Mouse (Mus musculus) testis, adult 2 months (tissue): ENCODE data around the gene Hoxa10. TPM values are rescaled to one million over a fixed set of nuclear protein-coding genes. Genes with fewer than 3 reads are reported as not detected.
A peak's percentile ranks its signal among the peaks of the same experiment; 100 is the strongest.

Source experiments
- H3K27ac ChIP-seq: fragments of 200-500 bp; 2 replicates; pipeline ENCODE4 v1.5.1; 2012; ENCODE audit warnings: low read depth, low read length; ENCODE audit not compliant: control insufficient read depth, insufficient read depth
- H3K27me3 ChIP-seq: fragments of 200-500 bp; 2 replicates; pipeline ENCODE4 v1.6.1; 2012; ENCODE audit warnings: mild to moderate bottlenecking, low read length, moderate library complexity; ENCODE audit not compliant: control insufficient read depth, insufficient read depth
- H3K36me3 ChIP-seq: fragments of 200-500 bp; 2 replicates; pipeline ENCODE4 v1.6.1; 2012; ENCODE audit warnings: mild to moderate bottlenecking, low read length; ENCODE audit not compliant: control insufficient read depth, insufficient read depth
- H3K4me1 ChIP-seq: fragments of 200-500 bp; 2 replicates; pipeline ENCODE4 v1.6.1; 2012; ENCODE audit warnings: low read length; ENCODE audit not compliant: control insufficient read depth, insufficient read depth
- H3K4me3 ChIP-seq: fragments of 200-500 bp; 2 replicates; pipeline ENCODE4 v1.5.1; 2012; ENCODE audit warnings: low read depth, mild to moderate bottlenecking, low read length, moderate library complexity, mixed read lengths; ENCODE audit not compliant: control insufficient read depth
- CTCF ChIP-seq: fragments of 200-500 bp; IDR thresholded peaks from 2 replicates; pipeline ENCODE4 v1.5.1; 2012; ENCODE audit warnings: low read depth, mild to moderate bottlenecking, inconsistent platforms, low read length, moderate library complexity; ENCODE audit not compliant: control insufficient read depth, insufficient read depth, insufficient replicate concordance
- POLR2A ChIP-seq: fragments of 200-500 bp; IDR thresholded peaks from 2 replicates; pipeline ENCODE4 v1.6.1; 2012; ENCODE audit warnings: low read depth, mild to moderate bottlenecking, inconsistent platforms, low read length, moderate library complexity; ENCODE audit not compliant: control insufficient read depth
- polyA plus RNA-seq: library from polyadenylated mRNA; depleted of rRNA; stranded (reverse); fragments of >200 nt; gene quantifications from 2 replicates; pipeline ENCODE4 v1.2.3, GENCODE M21; 2012

The Hoxa10 gene
- polyA plus RNA-seq, 1 experiment = 0.19 TPM

- Histone ChIP-seq H3K27me3 (peaks cover 18% of the 10 kb centered on the region), H3K4me1 (peaks cover 26% of the 10 kb centered on the region), H3K36me3 (no peaks in the 10 kb centered on the region), H3K4me3 (no peak overlapping the region), H3K27ac (no peak overlapping the region)
- TF ChIP-seq CTCF (no peak), POLR2A (no peak)
Observed at GRCm38 (mm10) chr6:52206882-52207683, 33.6 kb downstream of the Hoxa10 start.

DNA sequence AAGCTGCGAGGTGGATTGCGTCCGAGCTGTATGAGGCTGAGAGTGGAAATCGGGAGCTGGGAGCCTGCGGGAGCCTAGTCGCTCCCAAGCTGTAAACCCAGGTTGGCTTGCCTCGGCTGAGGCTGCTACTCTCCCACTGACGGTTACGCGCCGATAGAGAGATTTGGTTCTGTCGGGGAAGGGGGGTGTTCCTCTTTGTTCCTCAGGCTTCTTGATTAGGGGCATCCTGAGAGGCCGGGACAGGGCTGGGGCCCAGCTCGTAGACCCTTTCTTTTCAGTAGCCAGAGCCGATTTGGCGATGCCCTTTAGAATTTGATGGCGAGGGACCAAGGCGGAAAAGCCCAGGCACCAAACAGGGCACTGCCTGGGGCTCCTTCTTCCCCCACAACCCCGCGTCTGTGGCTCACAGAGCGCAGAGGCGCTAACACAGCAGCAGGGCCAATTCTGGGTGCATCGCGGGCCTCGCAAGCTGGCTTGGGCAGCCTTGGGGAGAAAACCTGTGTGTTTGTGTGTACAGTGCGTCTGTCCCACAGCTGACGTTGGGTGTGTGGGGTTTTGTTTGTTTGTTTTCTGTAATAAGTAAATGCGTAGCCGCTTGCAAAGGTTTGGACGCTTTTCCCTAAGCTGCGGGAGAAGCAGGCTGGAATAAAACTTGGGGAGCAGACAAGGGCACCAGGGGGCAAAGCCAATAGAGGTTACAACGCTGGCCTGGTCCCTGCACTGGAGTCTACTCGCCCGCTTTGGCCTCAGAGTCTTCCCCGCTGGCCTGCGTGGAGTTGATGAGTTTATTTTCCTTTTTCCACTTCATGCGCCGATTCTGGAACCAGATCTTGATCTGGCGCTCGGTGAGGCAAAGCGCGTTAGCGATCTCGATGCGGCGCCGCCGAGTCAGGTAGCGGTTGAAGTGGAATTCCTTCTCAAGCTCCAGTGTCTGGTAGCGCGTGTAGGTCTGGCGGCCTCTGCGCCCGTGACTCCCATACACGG, 34.7 kb downstream of the Hoxa10 start:
- peaks cover 16% of the 10 kb centered on the region for H3K27me3 ChIP-seq
- no peaks in the 10 kb centered on the region for H3K36me3 ChIP-seq
- no peak overlapping the region for H3K4me3 ChIP-seq
- peaks cover 26% of the 10 kb centered on the region for H3K4me1 ChIP-seq
- TF ChIP-seq POLR2A (no peak), CTCF (no peak)
- H3K27ac ChIP-seq = no peak overlapping the region

DNA sequence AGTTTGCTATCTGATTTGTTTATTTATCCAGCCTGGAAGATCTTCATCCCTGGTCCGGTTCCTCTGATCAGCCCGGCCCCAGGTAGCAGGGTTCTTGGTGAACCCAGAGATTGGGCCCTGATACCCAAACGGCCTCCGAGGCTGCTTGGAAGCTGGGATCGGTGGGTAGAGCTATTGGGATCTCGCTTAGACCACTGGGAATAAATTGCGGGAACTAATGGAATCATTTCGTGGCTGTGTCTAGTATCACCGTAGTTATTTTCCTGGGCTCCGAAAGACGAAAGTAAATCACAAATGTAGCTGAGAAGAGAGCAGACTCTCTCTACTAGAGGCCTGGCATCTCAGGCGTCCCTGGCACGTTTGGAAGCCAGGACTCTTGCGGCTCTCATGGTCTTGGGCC, 35.4 kb downstream of the Hoxa10 start:
- no peak for TF ChIP-seq POLR2A
- TF ChIP-seq CTCF = no peak
- Histone ChIP-seq H3K27me3 (peaks cover 16% of the 10 kb centered on the region), H3K4me1 (peaks cover 26% of the 10 kb centered on the region), H3K36me3 (no peaks in the 10 kb centered on the region), H3K4me3 (no peak overlapping the region), H3K27ac (no peak overlapping the region)

DNA sequence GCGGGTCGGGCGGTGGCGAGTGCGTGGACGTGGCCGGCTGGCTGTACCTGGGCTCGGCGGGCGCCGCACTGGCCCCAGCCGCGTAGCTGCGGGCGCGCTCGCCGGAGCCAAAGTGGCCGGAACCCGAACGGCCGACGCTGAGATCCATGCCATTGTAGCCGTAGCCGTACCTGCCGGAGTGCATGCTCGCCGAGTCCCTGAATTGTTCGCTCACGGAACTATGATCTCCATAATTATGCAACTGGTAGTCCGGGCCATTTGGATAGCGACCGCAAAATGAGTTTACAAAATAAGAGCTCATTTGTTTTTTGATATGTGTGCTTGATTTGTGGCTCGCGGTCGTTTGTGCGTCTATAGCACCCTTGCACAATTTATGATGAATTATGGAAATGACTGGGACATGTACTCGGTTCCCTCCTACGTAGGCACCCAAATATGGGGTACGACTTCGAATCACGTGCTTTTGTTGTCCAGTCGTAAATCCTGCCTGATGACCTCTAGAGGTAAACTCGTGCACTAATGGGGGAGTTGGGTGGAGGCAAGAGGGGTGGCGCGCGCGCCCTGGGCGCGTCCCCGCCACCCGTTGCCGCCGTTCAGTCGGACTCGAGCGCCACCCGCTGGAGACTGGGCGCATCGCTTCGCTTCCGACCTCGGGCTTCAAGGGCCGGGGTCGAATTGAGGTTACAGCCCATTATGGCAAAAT, 36.5 kb downstream of the Hoxa10 start, which contains the start of gene Hoxa5:
Gene Hoxa5 (minus strand): TSS at position 538 of the 703 bp plus-strand sequence.
- no peaks in the 10 kb centered on the region for H3K36me3 ChIP-seq
- H3K4me1 ChIP-seq = peaks cover 26% of the 10 kb centered on the region
- no peak within 1 kb of the TSS for H3K27ac ChIP-seq
- TF ChIP-seq CTCF (peak; percentile 78; the same call in 1 of the 2 replicates), POLR2A (no peak)
- H3K27me3 ChIP-seq = peaks cover 19% of the 10 kb centered on the region
- peak within 1 kb of the TSS; percentile 70 for H3K4me3 ChIP-seq

DNA sequence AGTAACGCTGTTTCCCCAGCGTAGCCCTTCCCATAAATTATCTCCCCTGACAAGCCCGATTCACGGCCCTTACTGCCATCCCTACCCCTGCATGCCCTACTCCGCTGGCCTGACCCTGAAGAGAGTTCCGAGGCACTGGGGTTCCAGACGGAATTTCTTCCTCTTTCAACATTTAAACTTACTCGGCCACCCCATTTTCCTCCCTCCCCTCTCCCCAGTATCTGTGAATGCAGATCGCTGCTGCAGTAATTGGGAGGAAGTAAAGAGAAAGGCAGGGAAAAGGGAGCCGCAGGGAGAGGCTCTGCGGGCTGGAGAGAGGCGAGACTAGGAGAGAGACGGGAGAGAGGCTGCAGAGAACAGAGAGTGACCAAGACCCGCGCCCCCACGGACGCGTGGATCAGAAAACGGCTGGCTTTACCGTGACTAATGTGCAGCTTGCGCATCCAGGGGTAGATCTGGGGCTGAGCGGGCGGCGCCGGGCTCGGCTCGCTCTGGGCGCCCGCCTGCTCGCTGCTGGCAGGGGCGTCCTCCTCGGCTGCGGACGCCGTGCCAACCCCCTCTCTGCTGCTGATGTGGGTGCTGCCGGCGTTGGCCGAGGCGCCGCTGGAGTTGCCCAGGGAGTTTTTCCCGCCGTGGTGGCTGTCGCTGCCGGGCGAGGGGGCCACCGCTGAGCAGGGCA, 37.1 kb downstream of the Hoxa10 start:
- Histone ChIP-seq H3K4me1 (peaks cover 24% of the 10 kb centered on the region), H3K4me3 (peak overlapping the region; percentile 70), H3K27me3 (peaks cover 19% of the 10 kb centered on the region), H3K27ac (no peak overlapping the region), H3K36me3 (no peaks in the 10 kb centered on the region)
- no peak for TF ChIP-seq POLR2A
- no peak for TF ChIP-seq CTCF

- no peak overlapping the region for H3K27ac ChIP-seq
- H3K36me3 ChIP-seq = no peaks in the 10 kb centered on the region
- peaks cover 24% of the 10 kb centered on the region for H3K4me1 ChIP-seq
- no peak overlapping the region; the same call in 1 of the 2 replicates for H3K4me3 ChIP-seq
- H3K27me3 ChIP-seq = peaks cover 19% of the 10 kb centered on the region
- TF ChIP-seq POLR2A (no peak), CTCF (no peak)
Observed at GRCm38 (mm10) chr6:52203121-52203370, 37.6 kb downstream of the Hoxa10 start.
